Mouse (Mus musculus) urinary bladder, postnatal 25 days (tissue): ENCODE data around the gene Fam160b1.
A peak's percentile ranks its signal among the peaks of the same experiment; 100 is the strongest.

Experiments
- DNase-seq: peaks from one replicate; pipeline ENCODE4 v3.0.0; 2022; ENCODE audit warnings: low spot score

The Fam160b1 gene

GRCm38 (mm10) chr19:57360341-57361130 lies at the start of gene Fam160b1:
Fam160b1 (plus strand) TSS chr19:57360680.
- peak; percentile 94 for DNase-seq

DNA sequence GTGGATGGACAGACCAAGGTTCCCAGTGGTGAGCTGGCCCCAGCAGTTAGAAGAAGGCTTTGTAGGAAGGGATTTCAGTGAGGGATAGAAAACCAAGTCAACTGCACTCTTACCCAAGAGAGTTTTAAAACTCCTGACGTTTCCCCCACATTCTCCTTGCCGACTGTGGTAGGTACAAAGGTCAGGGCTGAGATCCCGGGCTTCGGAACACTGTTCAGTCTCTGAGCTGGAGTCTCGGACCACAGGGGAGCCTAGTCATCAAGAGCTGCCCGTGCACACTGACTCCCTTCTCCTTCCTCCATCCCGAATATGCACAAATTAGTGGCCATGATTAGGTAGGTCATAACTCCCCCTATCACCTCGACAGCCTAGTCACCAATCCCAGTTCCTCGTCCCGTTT lies 47.3 kb upstream of the Fam160b1 start:
- DNase-seq: no peak

DNA sequence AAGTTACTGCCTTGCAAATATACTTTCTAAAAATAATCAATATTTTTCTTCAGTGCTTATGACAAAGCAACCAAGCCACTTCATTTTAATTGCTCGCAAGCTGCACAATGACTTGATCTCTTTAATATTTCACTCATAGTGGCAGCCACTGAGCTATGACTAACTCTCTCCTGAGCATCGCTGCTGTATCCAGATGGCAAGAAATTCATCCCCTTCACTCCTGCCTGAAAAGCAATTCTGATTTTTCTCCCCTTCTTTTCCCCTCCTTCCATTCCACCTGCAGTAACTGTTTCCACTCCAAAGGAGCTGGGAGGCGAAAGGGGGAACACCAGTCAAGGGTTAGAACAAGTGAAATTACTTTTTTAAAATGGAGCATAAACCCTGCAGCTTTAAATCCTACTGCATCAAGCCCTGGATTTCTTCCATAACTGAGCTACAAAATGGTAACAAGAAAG lies 46.6 kb upstream of the Fam160b1 start:
- no peak for DNase-seq

- peak; percentile 21 for DNase-seq
These were observed 46.0 kb upstream of the Fam160b1 start, which contains the start of gene Ablim1 for GRCm38 (mm10) chr19:57314346-57315012. Ablim1 (minus strand) TSS chr19:57314919.

GRCm38 (mm10) chr19:57315013-57315565 lies 45.4 kb upstream of the Fam160b1 start:
- DNase-seq: no peak

GRCm38 (mm10) chr19:57316597-57316996 lies 43.9 kb upstream of the Fam160b1 start:
- DNase-seq: no peak

DNA sequence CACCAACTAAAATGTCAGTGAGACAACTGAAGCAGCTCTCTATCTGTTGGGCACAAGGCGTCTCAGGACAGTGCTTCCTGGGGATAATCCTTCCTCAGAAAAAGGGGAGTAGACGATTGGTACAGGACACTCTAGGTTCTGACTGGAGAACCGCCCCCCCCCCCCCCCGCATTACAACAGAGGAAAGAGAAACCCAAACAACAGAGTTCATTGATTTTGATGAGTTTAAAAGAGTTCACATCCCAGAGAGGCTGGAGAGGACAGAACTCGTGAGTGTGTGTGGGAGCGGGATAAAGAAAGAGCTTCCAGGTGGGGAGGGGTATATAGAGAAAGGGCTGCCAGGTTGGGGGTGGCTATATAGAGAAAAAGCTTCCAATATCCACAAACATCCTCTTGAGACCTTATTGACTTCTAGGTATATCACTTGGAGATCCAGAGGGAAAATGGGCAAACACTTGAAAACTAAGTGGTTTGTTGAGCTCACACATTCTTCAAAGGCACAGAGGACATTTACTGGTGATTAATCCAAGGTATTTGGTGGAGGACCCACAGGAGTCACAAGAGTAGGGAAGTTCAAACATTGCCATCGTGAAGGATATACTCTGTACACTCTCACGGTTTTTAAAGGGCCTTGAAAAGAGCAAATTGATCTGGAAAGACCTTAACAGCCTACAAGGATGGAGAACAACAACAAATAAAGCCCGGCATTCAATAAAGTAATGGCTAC lies 39.7 kb upstream of the Fam160b1 start:
- DNase-seq: no peak

GRCm38 (mm10) chr19:57321839-57322238 lies 38.6 kb upstream of the Fam160b1 start:
- no peak for DNase-seq

GRCm38 (mm10) chr19:57322491-57322890 lies 38.0 kb upstream of the Fam160b1 start:
- DNase-seq: no peak

DNA sequence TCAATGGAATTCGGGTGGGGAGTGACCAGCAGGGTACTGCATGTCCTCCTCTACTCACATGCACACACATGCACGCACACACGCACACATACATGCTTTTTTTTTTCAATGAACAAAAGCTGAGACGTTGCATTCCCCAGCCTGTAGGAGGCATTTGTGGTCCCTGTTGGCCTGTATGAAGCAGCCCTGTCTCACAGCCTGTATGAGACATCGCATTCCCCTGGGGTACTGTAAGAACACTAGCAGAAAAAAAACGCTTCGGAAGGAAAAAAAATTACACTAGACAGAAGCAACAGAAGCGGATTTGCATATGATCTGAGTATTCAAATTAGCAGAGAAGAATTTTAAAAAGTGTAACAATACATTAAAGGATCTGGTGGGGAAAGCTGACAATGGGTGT lies 37.4 kb upstream of the Fam160b1 start:
- no peak for DNase-seq

GRCm38 (mm10) chr19:57325748-57326300 lies 34.7 kb upstream of the Fam160b1 start:
- peak; percentile 74 for DNase-seq

GRCm38 (mm10) chr19:57327679-57328078 lies 32.8 kb upstream of the Fam160b1 start:
- no peak for DNase-seq

- DNase-seq: no peak
These were observed 32.2 kb upstream of the Fam160b1 start for GRCm38 (mm10) chr19:57328269-57328668.

GRCm38 (mm10) chr19:57328792-57329191 lies 31.7 kb upstream of the Fam160b1 start:
- peak; percentile 47 for DNase-seq

GRCm38 (mm10) chr19:57330309-57330708 lies 30.2 kb upstream of the Fam160b1 start:
- DNase-seq: no peak

DNA sequence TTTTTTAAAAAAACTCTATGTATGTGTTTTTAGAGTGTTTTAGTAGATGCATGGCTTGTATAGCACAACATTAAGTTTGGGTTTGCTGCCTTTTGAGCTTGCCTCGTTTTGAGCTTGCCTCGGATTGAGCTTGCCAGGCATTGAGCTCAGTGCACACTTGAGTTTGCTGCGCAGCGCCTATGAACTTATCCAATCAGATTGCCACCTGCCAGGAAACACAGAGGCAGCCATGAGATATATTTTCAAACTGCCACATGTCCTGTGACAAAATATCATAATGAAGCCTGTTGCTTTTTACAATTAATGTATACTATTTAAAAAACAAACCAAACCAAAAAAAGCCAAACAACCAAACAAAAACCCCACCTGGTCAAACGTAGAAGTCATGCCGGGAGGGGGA lies 29.2 kb upstream of the Fam160b1 start:
- DNase-seq: no peak

GRCm38 (mm10) chr19:57333356-57333755 lies 27.1 kb upstream of the Fam160b1 start:
- DNase-seq: no peak

DNA sequence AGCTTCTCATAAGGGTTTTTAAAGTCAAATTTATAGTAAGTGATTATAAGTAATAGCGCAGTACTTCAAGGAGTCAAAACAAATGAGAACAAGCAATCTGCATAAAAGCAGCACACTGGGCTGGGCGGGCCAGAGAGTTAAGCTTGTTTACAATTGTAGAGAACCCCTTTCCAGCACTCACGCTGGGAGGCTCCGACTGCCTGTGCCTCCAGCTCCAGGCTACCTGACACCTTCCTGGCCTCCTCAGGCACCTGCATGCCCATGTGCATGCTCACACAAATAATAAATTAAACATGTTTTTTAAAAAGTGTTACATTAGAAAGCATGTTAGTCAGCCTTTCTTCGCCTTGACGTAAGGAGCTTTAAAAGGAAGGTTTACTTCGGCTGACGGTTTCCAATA lies 25.3 kb upstream of the Fam160b1 start:
- DNase-seq: no peak

DNA sequence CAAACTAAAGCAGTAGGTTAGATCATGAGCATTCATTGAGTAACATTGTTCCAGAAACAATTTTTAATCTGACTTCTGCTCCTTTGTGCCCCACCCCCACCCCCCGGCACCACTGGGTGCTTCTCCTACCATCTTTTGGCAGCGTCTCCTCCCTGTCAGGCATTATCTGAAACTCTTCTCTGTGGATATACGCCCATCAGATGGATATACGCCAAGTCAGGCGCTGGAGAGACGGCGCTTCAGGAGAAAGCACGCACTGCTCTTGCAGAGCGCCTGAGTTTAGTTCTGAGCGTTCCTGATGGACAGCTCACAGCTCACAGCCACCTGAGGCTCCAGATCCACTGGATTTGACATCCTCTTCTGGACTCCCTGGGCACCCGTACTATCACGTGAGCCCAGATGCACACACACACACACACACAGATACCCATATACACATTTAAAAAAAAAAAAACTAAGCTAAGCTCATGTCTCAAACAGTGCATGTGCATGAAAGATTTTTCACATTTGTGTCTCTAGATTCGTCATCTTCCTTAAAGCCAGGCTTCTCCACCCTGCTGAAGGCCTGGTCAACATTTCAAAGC lies 21.1 kb upstream of the Fam160b1 start:
- DNase-seq: no peak

DNA sequence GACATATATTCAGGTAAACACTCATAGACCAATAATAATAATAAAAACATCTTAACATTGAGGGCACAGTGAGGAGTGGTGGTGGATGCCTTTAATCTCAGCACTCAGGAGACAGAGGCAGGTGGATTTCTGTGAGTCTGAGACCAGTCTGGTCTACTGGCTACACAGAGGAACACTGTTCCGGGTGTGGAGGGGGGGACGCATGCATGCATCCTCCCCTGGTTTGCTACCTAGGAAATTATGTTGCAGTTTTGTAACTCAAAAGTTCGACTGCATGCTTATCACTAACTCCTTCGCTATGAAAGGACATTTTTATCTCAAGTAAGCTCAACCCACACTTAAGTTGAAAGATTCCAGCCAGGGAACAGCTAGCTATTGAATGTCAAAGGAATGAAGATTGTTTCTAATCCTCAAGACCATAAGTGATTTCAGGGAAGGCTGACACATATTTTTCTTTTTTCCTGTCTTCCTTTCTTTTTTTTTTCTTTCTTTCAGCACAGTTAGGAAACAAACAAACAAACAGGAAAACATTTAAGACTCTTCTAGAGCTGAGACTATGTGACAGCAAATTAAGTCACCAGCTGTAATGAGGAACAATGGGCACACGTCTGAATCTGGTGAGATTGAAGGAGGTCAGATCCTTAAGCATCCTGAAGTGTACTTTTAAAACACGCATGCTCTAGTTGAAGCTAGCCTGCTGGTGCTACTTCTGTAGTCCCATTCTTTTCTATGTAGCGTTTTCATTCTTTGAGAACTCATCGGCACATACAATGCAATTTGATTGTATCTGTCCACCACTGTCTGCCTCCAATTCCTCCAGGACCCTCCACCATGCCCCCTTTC lies 19.4 kb upstream of the Fam160b1 start:
- no peak for DNase-seq

GRCm38 (mm10) chr19:57343860-57344259 lies 16.6 kb upstream of the Fam160b1 start:
- DNase-seq: no peak
